Mouse (Mus musculus) retina, postnatal 7 days (tissue): Measurements from ENCODE around the gene Ccnjl.

Experiments used
- DNase-seq: peaks from one replicate; pipeline ENCODE4 v3.0.0-alpha.2; 2012; ENCODE audit warnings: low read depth, low spot score

The Ccnjl gene

DNA sequence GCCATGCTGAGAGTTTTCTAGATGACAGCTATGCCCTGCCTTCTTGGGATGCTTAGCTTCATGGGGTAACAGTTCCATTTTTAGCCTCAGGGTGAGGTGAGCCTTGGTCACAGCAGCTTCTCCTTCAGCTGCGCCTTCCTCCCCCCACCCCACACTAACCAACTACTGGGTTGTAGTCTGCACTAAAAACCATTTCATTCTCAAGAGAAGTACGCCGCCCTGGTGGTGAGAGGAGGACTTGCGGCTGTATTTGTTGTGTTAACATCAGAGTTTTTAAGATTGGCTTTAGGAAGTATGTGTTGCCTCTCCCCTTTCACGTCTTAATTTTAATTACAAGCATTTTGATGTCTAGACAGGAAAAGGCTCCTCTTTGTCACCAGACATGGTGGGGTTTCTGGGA lies 39.7 kb downstream of the Ccnjl start:
- DNase-seq, result no peak

- no peak for DNase-seq
Measured at GRCm38 (mm10) chr11:43569188-43569587, 40.6 kb downstream of the Ccnjl start.

GRCm38 (mm10) chr11:43569595-43569994 lies 41.0 kb downstream of the Ccnjl start:
- peak; percentile 53 for DNase-seq

DNA sequence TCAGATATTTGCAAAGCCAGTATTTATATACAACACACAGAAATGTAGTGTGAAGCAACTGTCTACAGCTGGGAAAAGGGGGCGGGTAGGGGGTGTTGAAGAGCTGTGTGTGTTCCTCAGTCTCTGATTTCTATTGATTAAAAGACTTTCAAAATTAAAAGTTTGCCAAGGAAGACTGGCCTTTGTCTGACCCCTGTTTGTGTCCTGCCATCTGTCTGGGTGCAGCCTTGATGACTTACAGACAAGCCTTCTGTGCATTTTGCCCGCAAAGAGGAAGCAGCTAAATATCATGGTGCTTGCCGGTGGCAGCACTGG lies 46.4 kb downstream of the Ccnjl start:
- no peak for DNase-seq

DNA sequence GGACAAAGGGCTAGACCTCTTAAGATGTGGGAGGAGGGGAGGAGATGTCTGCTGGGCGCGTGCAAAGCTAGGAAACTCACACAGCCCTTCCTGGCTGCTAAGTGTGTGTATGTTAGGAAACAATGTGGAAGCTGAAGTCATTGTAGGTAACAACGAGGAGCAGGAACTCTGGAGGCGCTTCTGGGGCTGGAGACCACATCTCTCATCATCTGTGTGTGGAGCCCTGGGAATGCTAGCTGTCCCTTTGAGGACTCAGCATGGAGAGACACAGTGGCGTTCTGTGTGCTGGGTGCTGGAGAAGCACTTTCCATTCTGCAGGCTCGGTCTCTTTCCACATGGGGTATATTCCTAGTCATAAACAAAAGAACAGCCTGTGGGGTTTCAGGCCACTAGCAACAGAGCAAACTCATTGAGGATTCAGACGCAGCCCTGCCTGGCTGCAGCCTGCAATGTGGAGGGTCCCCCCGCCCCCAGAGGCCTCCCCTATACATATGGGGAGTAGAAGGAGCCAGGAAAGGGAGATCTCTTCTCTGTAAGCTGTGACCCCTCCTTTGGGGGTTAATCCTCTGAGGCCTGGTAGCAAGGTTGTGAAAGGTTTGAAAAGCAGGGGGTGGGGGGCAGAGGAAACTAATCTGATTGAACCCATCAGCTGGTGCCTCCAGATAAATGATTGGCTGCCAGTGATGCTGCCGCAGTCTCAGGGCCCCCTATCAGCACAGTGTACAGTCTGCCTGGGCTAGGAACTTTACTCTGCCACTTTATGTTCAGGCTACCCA lies 47.0 kb downstream of the Ccnjl start:
- peak; percentile 52 for DNase-seq

DNA sequence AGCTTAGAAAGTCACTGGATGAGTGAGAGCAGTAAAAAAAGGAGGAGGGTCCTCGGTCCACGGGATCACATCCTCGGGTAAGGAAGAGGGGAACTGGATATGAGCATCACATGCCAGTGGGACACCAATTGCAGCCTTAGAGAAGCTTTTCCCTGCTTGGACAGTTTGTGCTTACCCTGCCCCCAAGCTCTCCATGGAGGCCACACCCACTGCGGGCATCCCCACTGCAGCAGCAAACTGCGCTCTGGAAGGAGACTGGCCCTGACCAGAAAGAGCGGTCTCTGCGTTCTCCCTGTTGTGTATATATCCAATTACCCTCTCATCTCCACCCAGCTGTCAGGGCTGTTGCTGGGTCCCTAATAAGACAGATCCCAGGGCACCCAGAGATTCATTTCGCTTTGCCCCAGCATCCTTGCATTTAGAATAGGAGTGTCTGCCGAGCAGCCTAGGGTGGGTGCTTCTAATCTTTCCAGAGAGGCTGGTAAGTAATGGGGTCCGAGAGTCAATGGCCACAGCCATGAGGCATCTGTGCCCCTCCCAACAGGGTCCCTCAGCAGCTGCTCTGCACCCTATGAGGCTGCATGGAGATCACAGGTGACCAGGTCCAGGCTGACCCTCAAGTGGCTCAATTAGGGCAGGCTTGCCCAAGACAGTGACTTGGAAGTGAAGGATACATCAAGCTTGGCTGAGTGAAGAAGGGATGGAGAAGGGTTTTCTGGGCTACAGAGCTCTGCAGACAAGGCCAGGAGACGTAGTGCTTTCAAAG lies 49.3 kb downstream of the Ccnjl start:
- DNase-seq, result no peak

DNA sequence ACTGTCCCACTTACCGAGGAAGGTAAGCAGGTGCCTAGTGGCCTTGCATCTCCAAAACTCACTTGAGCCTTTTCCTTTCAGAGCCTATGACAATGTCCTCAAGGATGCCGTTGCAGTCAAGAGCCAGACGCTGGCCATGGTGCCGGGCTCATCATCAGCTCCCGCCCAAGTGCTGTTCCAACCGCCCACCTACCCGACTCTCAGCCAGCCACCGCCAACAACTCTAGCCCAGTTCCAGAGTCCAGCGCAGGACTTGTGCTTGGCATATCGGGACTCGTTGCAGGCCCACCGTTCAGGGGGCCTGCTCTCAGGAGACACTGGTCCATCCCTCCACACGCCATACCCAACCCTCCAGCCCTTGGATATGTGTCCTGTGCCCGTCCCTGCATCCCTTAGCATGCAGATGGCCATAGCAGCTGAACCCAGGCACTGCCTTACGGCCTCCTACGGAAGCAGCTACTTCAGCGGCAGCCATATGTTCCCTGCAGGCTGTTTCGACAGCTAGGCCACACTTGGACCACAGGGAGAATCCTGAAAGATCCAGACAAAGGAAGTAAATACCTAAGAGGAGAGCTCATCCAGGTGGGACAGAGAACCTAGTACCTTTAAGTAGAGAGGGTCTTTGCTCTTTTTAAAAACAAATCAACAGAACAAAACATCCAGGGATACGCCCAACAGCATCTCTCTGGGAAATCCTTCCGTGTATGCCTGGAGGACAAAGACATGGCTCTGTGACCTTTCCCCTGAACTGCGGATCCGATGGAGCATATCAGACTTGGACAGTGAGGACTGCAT lies 56.8 kb downstream of the Ccnjl start:
- DNase-seq, result no peak

- peak; percentile 66 for DNase-seq
Measured at GRCm38 (mm10) chr11:43586324-43587090, 57.9 kb downstream of the Ccnjl start, which contains the start of gene 4933415A04Rik. TSS of gene 4933415A04Rik (plus strand) at chr11:43587040.

DNA sequence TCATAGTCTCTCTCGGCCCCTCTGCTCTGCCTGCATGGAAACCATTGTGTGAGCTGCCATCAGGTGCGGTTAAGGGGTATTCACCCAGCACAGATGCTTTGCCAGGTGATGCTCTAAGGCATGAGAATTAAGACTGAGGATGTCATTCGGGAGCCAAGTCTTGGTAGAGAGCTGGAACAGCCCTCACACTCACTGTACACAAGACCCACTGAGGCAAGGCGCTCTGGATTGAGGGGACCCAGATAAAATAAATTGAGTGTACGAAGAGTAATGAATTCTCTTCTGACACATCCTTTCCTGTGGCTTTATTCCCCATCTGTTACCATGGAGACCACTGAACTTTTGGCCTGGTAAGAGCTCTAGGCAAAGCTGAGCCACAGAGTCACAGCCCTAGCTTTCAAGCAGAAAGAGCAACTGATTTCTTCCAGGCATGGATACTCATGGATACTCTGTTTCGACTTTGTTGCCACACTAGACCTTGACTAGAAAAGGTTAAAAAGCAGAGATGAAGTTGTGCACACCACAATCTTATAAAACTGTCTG lies 61.0 kb downstream of the Ccnjl start:
- no peak for DNase-seq

GRCm38 (mm10) chr11:43601440-43601839 lies 72.9 kb downstream of the Ccnjl start, which contains the start of gene Fabp6:
TSS of gene Fabp6 (minus strand) at chr11:43601540.
- DNase-seq, result no peak

DNA sequence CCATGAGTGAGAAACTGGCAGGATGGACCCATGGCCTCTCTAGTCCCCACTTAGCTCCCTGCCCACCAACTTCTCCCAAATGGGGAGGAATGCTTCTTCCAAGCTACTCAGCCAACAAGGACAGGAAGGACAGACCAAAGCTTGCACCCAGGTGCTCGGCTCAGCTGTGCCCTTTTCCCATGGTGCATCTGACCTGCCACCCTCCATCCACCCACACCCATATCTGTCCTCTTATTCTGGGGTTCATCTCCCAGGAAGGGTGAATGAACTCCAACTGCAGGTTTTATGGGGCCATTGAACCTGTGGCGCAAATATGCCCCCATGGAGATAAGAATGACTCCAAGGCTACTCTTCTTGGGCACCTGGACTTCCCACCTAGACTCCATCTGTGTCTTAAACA lies 75.6 kb downstream of the Ccnjl start:
- no peak for DNase-seq

- no peak for DNase-seq
Measured at GRCm38 (mm10) chr11:43604891-43605290, 76.3 kb downstream of the Ccnjl start.

DNA sequence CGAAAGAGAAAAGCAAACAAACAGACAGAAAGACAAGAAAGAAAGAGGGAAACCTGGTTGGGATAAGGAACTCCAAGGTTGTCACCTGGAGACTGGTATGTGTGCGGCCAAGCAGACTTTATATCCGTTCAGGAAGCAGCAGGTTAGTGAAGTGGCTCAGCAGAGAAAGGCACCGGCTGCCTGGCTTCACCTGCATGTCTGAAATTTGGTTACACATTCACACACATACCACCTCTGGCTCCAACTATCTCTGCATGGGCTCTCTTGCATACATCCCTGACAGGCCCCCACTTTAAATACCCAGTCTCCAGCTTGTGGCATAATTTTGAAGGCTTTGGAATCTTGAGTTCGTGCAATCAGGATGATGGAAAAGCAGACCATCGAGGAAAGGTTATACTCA lies 77.3 kb downstream of the Ccnjl start:
- DNase-seq, result no peak

DNA sequence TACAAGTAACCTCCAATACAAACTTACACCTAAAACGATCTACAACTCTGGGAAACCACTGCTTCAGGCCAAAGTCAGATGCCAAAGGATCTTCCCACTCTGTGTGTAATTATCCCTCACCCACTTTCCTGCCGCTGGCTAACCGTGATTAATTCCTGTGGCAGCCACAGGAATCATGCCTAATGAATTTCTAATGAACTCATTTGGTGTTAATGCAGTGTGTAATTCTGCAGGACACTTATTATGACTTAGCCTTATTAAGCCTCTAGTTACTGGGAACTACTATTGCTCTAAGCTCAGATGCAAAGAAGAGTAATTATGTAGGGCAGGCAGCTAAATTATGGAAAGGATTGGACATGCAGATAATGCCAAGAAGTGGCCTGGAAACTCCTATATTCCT lies 79.9 kb downstream of the Ccnjl start:
- DNase-seq, result no peak

- no peak for DNase-seq
Measured at GRCm38 (mm10) chr11:43610006-43610661, 81.5 kb downstream of the Ccnjl start.

- no peak for DNase-seq
Measured at GRCm38 (mm10) chr11:43610662-43611033, 82.1 kb downstream of the Ccnjl start.

DNA sequence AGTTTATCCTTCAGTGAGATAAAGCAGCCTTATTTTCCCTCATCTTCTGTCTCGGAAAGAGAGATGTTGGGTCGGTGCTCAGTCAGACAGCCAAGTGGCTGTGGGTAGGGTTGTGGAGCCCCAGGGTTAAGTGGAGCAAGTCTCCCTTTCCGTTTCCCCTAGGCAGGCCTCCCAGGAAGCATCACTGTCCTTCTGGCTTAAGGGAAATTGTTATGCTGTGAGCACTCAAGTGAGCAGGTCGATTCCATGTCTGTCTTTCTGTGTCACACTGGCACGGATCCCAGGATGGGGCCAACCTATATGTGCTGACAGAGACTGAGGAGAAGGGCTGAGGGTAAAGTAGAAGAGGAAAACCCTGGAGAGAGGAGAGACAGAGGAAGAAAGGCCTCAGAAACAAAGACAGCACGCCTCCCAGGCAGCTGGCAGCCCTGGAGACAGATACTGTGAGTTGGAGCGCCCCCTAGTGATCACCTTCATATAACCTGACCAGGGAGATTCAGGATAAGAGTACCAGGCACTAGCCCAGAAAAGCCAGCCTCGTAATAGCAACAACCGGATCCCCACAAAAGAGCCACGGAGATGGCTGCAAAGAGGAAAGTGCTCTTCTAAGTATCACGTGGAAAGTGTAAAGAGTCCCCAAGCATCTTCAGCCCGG lies 84.4 kb downstream of the Ccnjl start:
- DNase-seq, result peak; percentile 72

GRCm38 (mm10) chr11:43617924-43618323 lies 89.3 kb downstream of the Ccnjl start:
- no peak for DNase-seq

- DNase-seq, result no peak
Measured at GRCm38 (mm10) chr11:43618403-43618802, 89.8 kb downstream of the Ccnjl start.

DNA sequence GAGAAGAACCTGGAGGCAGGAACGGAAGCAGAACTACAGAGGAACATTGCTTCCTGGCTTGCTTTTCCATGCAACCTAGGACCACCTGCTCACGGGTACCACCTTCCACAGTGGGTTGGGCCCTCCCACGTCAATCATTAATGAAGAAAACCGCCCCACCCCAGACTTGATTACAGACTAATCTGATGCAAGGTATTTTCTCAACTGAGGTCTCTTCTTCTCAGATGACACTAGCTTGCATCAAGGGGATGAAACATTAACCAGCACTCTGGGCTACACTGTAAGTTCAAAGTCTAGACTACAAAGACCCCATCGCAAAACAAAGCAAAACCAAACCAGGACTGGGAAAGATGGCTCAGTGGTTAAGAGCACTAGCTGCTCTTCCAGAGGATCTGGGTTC lies 93.2 kb downstream of the Ccnjl start:
- no peak for DNase-seq
